Mouse (Mus musculus): Measurements from ENCODE around the gene Hgd. TPM values are rescaled to one million over a fixed set of nuclear protein-coding genes. Genes with fewer than 3 reads are reported as not detected.

Hgd gene
- polyA plus RNA-seq (2014; fragmentation: Nextera tagmentation; extraction: Ambion mirVana): 0.32 and 0.42 TPM in 2 replicates

GRCm38 (mm10) chr16:37579994-37580393, at the start of gene Hgd:
Gene Hgd, plus strand, starts transcription at chr16:37580153.
- no peaks in the 10 kb centered on the region for H3K36me3 ChIP-seq (ENCODE audit: control insufficient read depth, insufficient read depth, low read length)
- no peak within 1 kb of the TSS for H3K4me2 ChIP-seq (ENCODE audit: low read depth)
- no peaks in the 10 kb centered on the region for H3K27me3 ChIP-seq (ENCODE audit: control insufficient read depth, insufficient read depth, low read length)
- H3K9me3 ChIP-seq (ENCODE audit: control insufficient read depth, low read length): no peaks in the 10 kb centered on the region
- no peak within 1 kb of the TSS for H3K27ac ChIP-seq (ENCODE audit: low read depth, low read length)
- ATAC-seq (ENCODE audit: insufficient read depth, low FRiP score, low TSS enrichment) (no peak), DNase-seq (ENCODE audit: low spot score) (no peak)
- 0 out of 2 replicates have a peak, but pooled peaks cover 3% of the 10 kb centered on the region for H3K4me1 ChIP-seq (ENCODE audit: control insufficient read depth, insufficient read depth, low read length)
- H3K9ac ChIP-seq (ENCODE audit: low read length): no peak within 1 kb of the TSS
- WGBS: 73% methylated on average over 4 of the region's 4 CpGs
- H3K4me3 ChIP-seq (ENCODE audit: low read depth, low read length): no peak within 1 kb of the TSS

DNA sequence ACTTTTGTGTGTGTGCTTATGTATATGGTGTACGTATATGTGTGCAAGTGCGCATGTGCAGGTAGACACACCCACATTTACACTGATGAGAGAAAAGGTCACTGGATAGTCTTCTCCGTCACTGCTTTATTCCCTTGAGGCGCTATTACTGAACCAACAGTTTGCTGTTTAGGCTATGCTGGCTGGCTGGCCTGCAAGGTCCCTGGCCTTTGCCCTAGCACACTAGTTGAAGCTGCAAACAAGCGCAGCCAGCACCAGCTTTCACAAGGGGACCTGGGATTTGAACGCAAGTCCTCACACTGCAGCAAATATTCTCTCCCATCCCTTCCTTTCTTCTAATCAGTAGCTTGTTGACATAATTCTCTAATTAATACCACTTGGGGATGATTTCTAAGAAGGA, 49.8 kb upstream of the Hgd start:
- Histone ChIP-seq H3K4me3 (ENCODE audit: low read depth, low read length) (no peak overlapping the region), H3K9ac (ENCODE audit: low read length) (no peak overlapping the region), H3K36me3 (ENCODE audit: control insufficient read depth, insufficient read depth, low read length) (peaks cover 2% of the 10 kb centered on the region), H3K27ac (ENCODE audit: low read depth, low read length) (no peak overlapping the region), H3K9me3 (ENCODE audit: control insufficient read depth, low read length) (no peaks in the 10 kb centered on the region), H3K4me1 (ENCODE audit: control insufficient read depth, insufficient read depth, low read length) (no peaks in the 10 kb centered on the region), H3K4me2 (ENCODE audit: low read depth) (no peak overlapping the region), H3K27me3 (ENCODE audit: control insufficient read depth, insufficient read depth, low read length) (no peaks in the 10 kb centered on the region)
- ATAC-seq (ENCODE audit: insufficient read depth, low FRiP score, low TSS enrichment) (no peak), DNase-seq (ENCODE audit: low spot score) (no peak)
- WGBS: 86% methylated on average over 6 of the region's 6 CpGs

- no peak overlapping the region for H3K4me3 ChIP-seq (ENCODE audit: low read depth, low read length)
- no peak overlapping the region for H3K27ac ChIP-seq (ENCODE audit: low read depth, low read length)
- no peak overlapping the region for H3K9ac ChIP-seq (ENCODE audit: low read length)
- WGBS: 97% methylated on average over 1 of the region's 1 CpGs
- H3K9me3 ChIP-seq (ENCODE audit: control insufficient read depth, low read length): no peaks in the 10 kb centered on the region
- DNase-seq (ENCODE audit: low spot score) (no peak), ATAC-seq (ENCODE audit: insufficient read depth, low FRiP score, low TSS enrichment) (no peak)
- H3K36me3 ChIP-seq (ENCODE audit: control insufficient read depth, insufficient read depth, low read length): no peaks in the 10 kb centered on the region; the same call in none of the 2 replicates
- no peaks in the 10 kb centered on the region for H3K27me3 ChIP-seq (ENCODE audit: control insufficient read depth, insufficient read depth, low read length)
- no peak overlapping the region for H3K4me2 ChIP-seq (ENCODE audit: low read depth)
- no peaks in the 10 kb centered on the region for H3K4me1 ChIP-seq (ENCODE audit: control insufficient read depth, insufficient read depth, low read length)
Observed at GRCm38 (mm10) chr16:37532046-37532445, 47.9 kb upstream of the Hgd start.

GRCm38 (mm10) chr16:37533369-37534068, 46.4 kb upstream of the Hgd start:
- no peak overlapping the region for H3K9ac ChIP-seq (ENCODE audit: low read length)
- H3K27me3 ChIP-seq (ENCODE audit: control insufficient read depth, insufficient read depth, low read length): no peaks in the 10 kb centered on the region
- no peak overlapping the region for H3K4me3 ChIP-seq (ENCODE audit: low read depth, low read length)
- H3K9me3 ChIP-seq (ENCODE audit: control insufficient read depth, low read length): no peaks in the 10 kb centered on the region
- peaks cover 1% of the 10 kb centered on the region for H3K4me1 ChIP-seq (ENCODE audit: control insufficient read depth, insufficient read depth, low read length)
- H3K4me2 ChIP-seq (ENCODE audit: low read depth): no peak overlapping the region
- H3K27ac ChIP-seq (ENCODE audit: low read depth, low read length): no peak overlapping the region
- ATAC-seq (ENCODE audit: insufficient read depth, low FRiP score, low TSS enrichment) (no peak), DNase-seq (ENCODE audit: low spot score) (no peak)
- no peaks in the 10 kb centered on the region; the same call in none of the 2 replicates for H3K36me3 ChIP-seq (ENCODE audit: control insufficient read depth, insufficient read depth, low read length)
- WGBS: 94% methylated on average over 8 of the region's 8 CpGs

- ATAC-seq (ENCODE audit: insufficient read depth, low FRiP score, low TSS enrichment): peak; percentile 59; the same call in 1 of the 2 replicates
- peak overlapping the region; percentile 42; the same call in 1 of the 2 replicates for H3K27ac ChIP-seq (ENCODE audit: low read depth, low read length)
Observed at GRCm38 (mm10) chr16:37539240-37539610, 40.7 kb upstream of the Hgd start.

GRCm38 (mm10) chr16:37539611-37540580, 40.1 kb upstream of the Hgd start, which contains the start of the genes Gtf2e1 and Rabl3:
Gene Gtf2e1, minus strand, starts transcription at chr16:37539789.
Gene Rabl3, plus strand, starts transcription at chr16:37539885.
- peak within 1 kb of the TSS; percentile 74 for H3K4me3 ChIP-seq (ENCODE audit: low read depth, low read length)
- no peaks in the 10 kb centered on the region for H3K9me3 ChIP-seq (ENCODE audit: control insufficient read depth, low read length)
- H3K27ac ChIP-seq (ENCODE audit: low read depth, low read length): peak within 1 kb of the TSS; percentile 42
- ATAC-seq (ENCODE audit: insufficient read depth, low FRiP score, low TSS enrichment): peak; percentile 98
- no peaks in the 10 kb centered on the region; the same call in none of the 2 replicates for H3K36me3 ChIP-seq (ENCODE audit: control insufficient read depth, insufficient read depth, low read length)
- peak; percentile 97 for DNase-seq (ENCODE audit: low spot score)
- peaks cover 6% of the 10 kb centered on the region for H3K4me1 ChIP-seq (ENCODE audit: control insufficient read depth, insufficient read depth, low read length)
- peak within 1 kb of the TSS; percentile 68 for H3K4me2 ChIP-seq (ENCODE audit: low read depth)
- H3K27me3 ChIP-seq (ENCODE audit: control insufficient read depth, insufficient read depth, low read length): no peaks in the 10 kb centered on the region
- peak within 1 kb of the TSS; percentile 91 for H3K9ac ChIP-seq (ENCODE audit: low read length)
- 2% methylated on average over 41 of the region's 41 CpGs for WGBS

More at GRCm38 (mm10) chr16:37539240-37539610, 40.7 kb upstream of the Hgd start:
- H3K9ac ChIP-seq (ENCODE audit: low read length): peak overlapping the region; percentile 91
- no peak for DNase-seq (ENCODE audit: low spot score)
- peaks cover 6% of the 10 kb centered on the region for H3K4me1 ChIP-seq (ENCODE audit: control insufficient read depth, insufficient read depth, low read length)
- no peaks in the 10 kb centered on the region; the same call in none of the 2 replicates for H3K36me3 ChIP-seq (ENCODE audit: control insufficient read depth, insufficient read depth, low read length)
- H3K9me3 ChIP-seq (ENCODE audit: control insufficient read depth, low read length): no peaks in the 10 kb centered on the region
- peak overlapping the region; percentile 74 for H3K4me3 ChIP-seq (ENCODE audit: low read depth, low read length)
- 1% methylated on average over 22 of the region's 22 CpGs for WGBS
- no peaks in the 10 kb centered on the region for H3K27me3 ChIP-seq (ENCODE audit: control insufficient read depth, insufficient read depth, low read length)
- H3K4me2 ChIP-seq (ENCODE audit: low read depth): peak overlapping the region; percentile 68

GRCm38 (mm10) chr16:37540776-37541175, 39.2 kb upstream of the Hgd start:
- H3K9me3 ChIP-seq (ENCODE audit: control insufficient read depth, low read length): no peaks in the 10 kb centered on the region
- H3K36me3 ChIP-seq (ENCODE audit: control insufficient read depth, insufficient read depth, low read length): no peaks in the 10 kb centered on the region; the same call in 1 of the 2 replicates
- ATAC-seq (ENCODE audit: insufficient read depth, low FRiP score, low TSS enrichment): no peak
- H3K9ac ChIP-seq (ENCODE audit: low read length): no peak overlapping the region
- no peak overlapping the region for H3K27ac ChIP-seq (ENCODE audit: low read depth, low read length)
- 89% methylated on average over 6 of the region's 6 CpGs for WGBS
- no peak for DNase-seq (ENCODE audit: low spot score)
- no peaks in the 10 kb centered on the region for H3K27me3 ChIP-seq (ENCODE audit: control insufficient read depth, insufficient read depth, low read length)
- no peak overlapping the region for H3K4me3 ChIP-seq (ENCODE audit: low read depth, low read length)
- peaks cover 6% of the 10 kb centered on the region for H3K4me1 ChIP-seq (ENCODE audit: control insufficient read depth, insufficient read depth, low read length)
- H3K4me2 ChIP-seq (ENCODE audit: low read depth): no peak overlapping the region

GRCm38 (mm10) chr16:37546312-37546711, 33.6 kb upstream of the Hgd start:
- DNase-seq (ENCODE audit: low spot score) (no peak), ATAC-seq (ENCODE audit: insufficient read depth, low FRiP score, low TSS enrichment) (no peak)
- Histone ChIP-seq H3K4me3 (ENCODE audit: low read depth, low read length) (no peak overlapping the region), H3K9ac (ENCODE audit: low read length) (no peak overlapping the region), H3K4me1 (ENCODE audit: control insufficient read depth, insufficient read depth, low read length) (peaks cover 3% of the 10 kb centered on the region; the same call in 1 of the 2 replicates), H3K4me2 (ENCODE audit: low read depth) (no peak overlapping the region), H3K27me3 (ENCODE audit: control insufficient read depth, insufficient read depth, low read length) (no peaks in the 10 kb centered on the region), H3K36me3 (ENCODE audit: control insufficient read depth, insufficient read depth, low read length) (no peaks in the 10 kb centered on the region; the same call in 1 of the 2 replicates), H3K9me3 (ENCODE audit: control insufficient read depth, low read length) (no peaks in the 10 kb centered on the region), H3K27ac (ENCODE audit: low read depth, low read length) (no peak overlapping the region)
- whole genome bisulfite sequencing: 82% methylated on average over 5 of the region's 5 CpGs

Measured in neural tube, embryonic 11.5 days (tissue).